Comparison of ENCODE assay signal across 9 mouse cellular contexts in the genomic region with DNA sequence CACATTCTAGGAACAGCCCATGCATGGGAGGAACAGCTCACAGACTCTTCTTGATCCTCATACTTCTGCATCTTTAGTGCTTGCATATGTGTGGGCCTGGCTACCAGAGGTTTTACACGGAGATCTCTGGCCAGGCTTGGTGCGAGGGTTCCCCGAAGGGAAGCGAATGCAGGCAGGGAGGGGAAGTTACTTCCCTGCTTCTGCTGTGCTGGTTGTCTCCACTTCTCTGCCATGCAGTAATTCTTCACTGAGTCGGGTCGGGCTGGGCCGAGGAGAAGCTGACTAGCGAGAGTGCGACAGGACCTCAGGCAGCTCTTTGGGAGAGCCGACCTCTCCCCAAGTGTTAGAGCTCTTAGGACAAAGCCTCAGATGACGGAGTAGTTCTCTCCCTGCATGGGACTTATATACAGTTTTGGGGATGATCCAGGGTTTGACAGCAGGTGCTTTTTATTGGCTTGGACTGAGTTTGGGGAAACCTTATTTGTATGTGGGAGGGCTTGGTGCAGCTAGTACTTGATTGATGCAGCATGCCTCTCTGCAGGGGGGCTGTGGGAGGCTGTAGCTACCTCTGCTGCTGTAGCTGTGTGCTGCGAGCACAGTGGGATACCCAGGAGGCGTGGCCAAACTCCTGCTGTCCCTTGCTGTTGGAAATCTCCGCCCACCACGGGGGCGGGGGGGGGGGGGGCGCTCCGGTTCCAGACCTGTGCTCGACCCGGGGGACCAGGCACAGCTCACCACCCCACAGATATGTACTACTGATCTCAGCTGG. TPM values are rescaled to one million over a fixed set of nuclear protein-coding genes. Genes with fewer than 3 reads are reported as not detected.
A peak's percentile ranks its signal among the peaks of the same experiment; 100 is the strongest.
DNase-seq lines count a peak whose midpoint lies in the region; ATAC-seq and TF ChIP-seq lines count a peak whose summit lies in the region.
"Had no signal": no experiment of that assay in that cellular context is flagged by ENCODE, and none has a peak within 500 bp of the region (broad histone marks: within the 10 kb centered on the region; RNA-seq: fewer than 3 reads in every experiment).

No protein-coding gene starts in this region.

- H3K27me3 ChIP-seq in hindbrain, embryonic 14.5 days (ENCODE audit: control insufficient read depth, insufficient read depth, low read length) = no peaks in the 10 kb centered on the region
- H3K27me3 ChIP-seq in lung, postnatal 0 days (replicated peaks; ENCODE audit: insufficient read depth, low read length) = no peaks in the 10 kb centered on the region

- intact Hi-C loops in heart, postnatal 14 days (cut with DNase I) = no loop called here

- no peak for TF ChIP-seq CTCF in lung, postnatal 0 days (IDR thresholded peaks at IDR 0.05)

- H3K9me3 ChIP-seq in hindbrain, embryonic 14.5 days (ENCODE audit: control insufficient read depth, low read length) = no peaks in the 10 kb centered on the region
- H3K9me3 ChIP-seq in lung, postnatal 0 days (ENCODE audit: low read length) = no peaks in the 10 kb centered on the region

- no peaks in the 10 kb centered on the region for H3K4me1 ChIP-seq in hindbrain, embryonic 14.5 days (replicated peaks; ENCODE audit: control insufficient read depth, insufficient read depth, low read length)
- H3K4me1 ChIP-seq in lung, postnatal 0 days (ENCODE audit: insufficient read depth, low read depth, low read length) = no peaks in the 10 kb centered on the region

- no peak overlapping the region for H3K27ac ChIP-seq in hindbrain, embryonic 14.5 days
- no peak overlapping the region for H3K27ac ChIP-seq in lung, postnatal 0 days (ENCODE audit: low read length)

- peak; percentile 85 for DNase-seq in heart, adult 11 months
- DNase-seq in heart, postnatal 14 days = no peak
- peak; percentile 37 for DNase-seq in retina, postnatal 1 day
- no peak for DNase-seq in retina, embryonic 14.5 days (ENCODE audit: low spot score)
- no peak for DNase-seq in hindbrain, embryonic 14.5 days (ENCODE audit: low spot score)
- DNase-seq in adrenal gland, postnatal 36 days = no peak
- DNase-seq in lung, postnatal 0 days (ENCODE audit: low spot score) = no peak

- no peak for TF ChIP-seq EP300 in lung, postnatal 0 days (IDR thresholded peaks at IDR 0.05)

- no peak overlapping the region for H3K4me2 ChIP-seq in hindbrain, embryonic 14.5 days (replicated peaks)
- no peak overlapping the region for H3K4me2 ChIP-seq in lung, postnatal 0 days (replicated peaks; ENCODE audit: low read depth, low read length)
- H3K4me2 ChIP-seq: heart, embryonic 11.5 days had no signal

- 16% methylated on average over 19 of the region's 20 CpGs for WGBS in hindbrain, embryonic 14.5 days
- 53% methylated on average over 19 of the region's 20 CpGs for WGBS in lung, postnatal 0 days

- H3K36me3 ChIP-seq in hindbrain, embryonic 14.5 days (replicated peaks; ENCODE audit: control insufficient read depth, insufficient read depth) = no peaks in the 10 kb centered on the region
- H3K36me3 ChIP-seq in lung, postnatal 0 days (ENCODE audit: insufficient read depth, low read length) = no peaks in the 10 kb centered on the region

- H3K9ac ChIP-seq in hindbrain, embryonic 14.5 days = no peak overlapping the region
- no peak overlapping the region for H3K9ac ChIP-seq in lung, postnatal 0 days (replicated peaks; ENCODE audit: low read depth)

- ATAC-seq in hindbrain, embryonic 14.5 days (ENCODE audit: low FRiP score) = peak; percentile 53
- ATAC-seq in lung, postnatal 0 days = no peak
- no peak for ATAC-seq in erythroblast, adult 5-6 weeks (replicated peaks; ENCODE audit: low FRiP score, poor library complexity, severe bottlenecking)

- no peak overlapping the region for H3K4me3 ChIP-seq in hindbrain, embryonic 14.5 days (replicated peaks; ENCODE audit: low read length)
- H3K4me3 ChIP-seq in lung, postnatal 0 days (ENCODE audit: low read depth, low read length) = no peak overlapping the region

RNA-seq across cellular contexts. Expression of a gene that starts 24.3 kb away (rescaled TPM):
- total RNA-seq in heart, postnatal 14 days (2021) = 10 to 100 TPM; 62.5 to 66.3 TPM
- 153 and 159 TPM in 2 replicates for polyA plus RNA-seq in hindbrain, embryonic 14.5 days (2014; fragmentation: Nextera tagmentation; extraction: Ambion mirVana)
- 10 to 100 TPM; 87.3 to 96.5 TPM for total RNA-seq in adrenal gland, postnatal 36 days (2021)
- polyA plus RNA-seq in lung, postnatal 0 days (2015; fragmentation: Nextera tagmentation; extraction: Ambion mirVana) = 99.8 and 102 TPM in 2 replicates
- total RNA-seq in erythroblast, adult 5-6 weeks (2015; ENCODE audit: low replicate concordance) = 35.0 and 44.5 TPM in 2 replicates
- 18.1 TPM in 2 replicates for total RNA-seq in erythroblast, adult 5-6 weeks (2017; ENCODE audit: low replicate concordance)

RNA-seq across cellular contexts. Expression of a gene that starts 24.3 kb away (rescaled TPM):
- total RNA-seq in heart, postnatal 14 days (2021) = 100 to 1,000 TPM in 1 of 2 experiments, 10 to 100 TPM in 1; 93.4 to 103 TPM
- 201 and 237 TPM in 2 replicates for polyA plus RNA-seq in hindbrain, embryonic 14.5 days (2014; fragmentation: Nextera tagmentation; extraction: Ambion mirVana)
- 100 to 1,000 TPM; 155 to 187 TPM for total RNA-seq in adrenal gland, postnatal 36 days (2021)
- polyA plus RNA-seq in lung, postnatal 0 days (2015; fragmentation: Nextera tagmentation; extraction: Ambion mirVana) = 249 and 251 TPM in 2 replicates
- total RNA-seq in erythroblast, adult 5-6 weeks (2015; ENCODE audit: low replicate concordance) = 41.8 and 54.2 TPM in 2 replicates
- 17.6 and 26.3 TPM in 2 replicates for total RNA-seq in erythroblast, adult 5-6 weeks (2017; ENCODE audit: low replicate concordance)

Comparison
In these comparisons a context has a peak if more than half of its experiments do, and no peak if none do; other contexts are left out.
1. DNase-seq: peak in heart, adult 11 months (single experiment) and retina, postnatal 1 day (single experiment); none in heart, postnatal 14 days (0 of 2), retina, embryonic 14.5 days (single experiment), hindbrain, embryonic 14.5 days (single experiment), adrenal gland, postnatal 36 days (0 of 2) and lung, postnatal 0 days (single experiment).